Mouse (Mus musculus) frontal cortex, postnatal 10 days (tissue): ENCODE results near the gene Nsd1.

Source experiments
- DNase-seq, 2 experiments: peaks; one replicate each; pipeline ENCODE4 v3.0.0; 2022; ENCODE audit warnings: low spot score in 2 of 2, mixed read lengths in 1 of 2

The Nsd1 gene

DNA sequence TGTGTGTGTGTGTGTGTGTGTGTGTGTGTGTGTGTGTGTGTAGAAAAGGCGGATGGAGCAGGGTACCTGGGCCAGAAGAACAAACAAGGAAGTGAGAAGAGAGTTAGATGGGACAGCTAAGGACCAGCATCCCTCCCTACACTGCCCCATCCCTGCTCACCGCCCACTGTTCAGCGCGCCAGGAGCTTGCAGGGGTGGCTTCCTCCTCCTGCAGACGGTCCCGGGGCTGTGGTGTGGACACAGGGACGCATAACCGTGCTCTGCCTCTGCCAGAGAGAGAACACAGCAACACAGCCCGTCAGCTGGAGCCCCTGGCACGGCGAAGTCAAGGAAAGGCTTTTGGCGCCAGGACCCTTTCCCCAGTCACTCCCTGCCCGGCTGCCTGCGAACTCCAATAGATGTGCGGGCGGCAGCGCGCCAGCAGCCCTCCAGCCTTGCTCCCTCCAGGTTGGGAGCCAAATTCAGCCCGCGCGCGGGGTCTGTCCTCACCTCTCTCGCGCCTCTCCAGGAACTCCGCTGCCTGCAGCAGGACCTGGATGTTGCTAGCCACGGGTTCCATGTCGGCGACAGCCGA, 119.6 kb downstream of the Nsd1 start:
- no peak for DNase-seq

- peak; percentile 76 to 80 for DNase-seq
Observed at GRCm38 (mm10) chr13:55329683-55330566, 120.3 kb downstream of the Nsd1 start, which contains the start of gene Mxd3. Gene Mxd3, minus strand, starts transcription at chr13:55329823.

- no peak for DNase-seq
Observed at GRCm38 (mm10) chr13:55330567-55331400, 121.2 kb downstream of the Nsd1 start.

- no peak for DNase-seq
Observed at GRCm38 (mm10) chr13:55332331-55332730, 122.7 kb downstream of the Nsd1 start.

DNA sequence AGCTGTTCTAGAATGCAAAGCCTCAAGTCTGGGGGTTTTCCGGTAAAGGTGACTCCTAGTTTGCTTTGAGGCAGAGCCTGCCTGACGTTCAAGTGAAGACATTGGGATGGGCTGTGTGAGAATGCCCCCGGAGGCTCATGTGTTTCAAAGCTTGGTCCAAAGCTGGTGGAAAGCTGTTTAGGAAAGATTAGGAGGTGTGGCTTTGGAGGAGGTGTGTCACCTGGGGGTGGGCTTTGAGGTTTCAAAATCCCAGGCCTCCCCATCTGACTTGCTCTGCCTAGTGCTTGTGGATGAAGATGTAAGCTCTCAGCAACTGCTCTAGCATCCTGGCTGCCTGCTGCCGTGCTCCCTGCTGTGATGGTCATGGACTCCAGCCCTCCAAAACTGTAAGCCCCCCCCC, 126.1 kb downstream of the Nsd1 start:
- no peak for DNase-seq

GRCm38 (mm10) chr13:55337341-55337975, 127.9 kb downstream of the Nsd1 start:
- no peak for DNase-seq

- DNase-seq, result no peak
Observed at GRCm38 (mm10) chr13:55338131-55339054, 128.8 kb downstream of the Nsd1 start.

DNA sequence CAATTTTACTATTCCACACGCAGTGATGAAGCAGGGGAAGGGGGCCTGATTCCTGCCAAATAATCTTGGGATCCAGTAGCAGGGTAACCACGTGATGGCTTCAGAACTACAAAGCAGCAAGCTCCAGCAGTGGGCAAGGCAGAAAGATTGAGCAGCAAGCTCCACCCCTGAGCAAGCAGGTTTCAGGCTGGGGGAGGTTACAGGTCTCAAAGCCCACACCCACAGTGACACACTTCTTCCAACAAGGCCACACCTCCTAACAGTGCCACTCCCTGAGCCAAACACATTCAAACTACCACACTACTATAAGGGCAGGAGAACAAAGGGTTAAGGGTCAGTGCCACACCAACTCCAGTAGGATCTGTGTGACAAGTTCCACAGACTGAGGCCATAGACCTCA, 129.7 kb downstream of the Nsd1 start:
- no peak for DNase-seq

DNA sequence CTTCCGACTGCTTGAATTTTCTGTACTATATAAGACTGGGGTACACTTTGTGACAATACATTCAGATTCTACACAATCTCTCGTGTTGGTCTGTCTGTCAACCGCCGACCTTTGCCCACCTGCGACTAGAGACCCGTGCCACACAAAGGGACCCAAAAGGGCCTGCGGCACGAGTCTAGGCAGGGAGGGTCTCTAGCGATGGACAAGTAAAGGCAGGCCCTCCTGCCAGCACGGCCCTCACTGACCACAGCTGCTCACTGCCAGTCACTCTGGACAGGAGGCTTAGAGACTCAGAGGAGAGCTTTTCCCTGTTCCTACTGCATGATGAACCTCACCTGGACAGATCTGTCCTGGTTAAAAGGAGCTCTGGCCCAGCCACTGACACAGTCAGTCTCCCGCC, 132.9 kb downstream of the Nsd1 start:
- DNase-seq, result no peak

DNA sequence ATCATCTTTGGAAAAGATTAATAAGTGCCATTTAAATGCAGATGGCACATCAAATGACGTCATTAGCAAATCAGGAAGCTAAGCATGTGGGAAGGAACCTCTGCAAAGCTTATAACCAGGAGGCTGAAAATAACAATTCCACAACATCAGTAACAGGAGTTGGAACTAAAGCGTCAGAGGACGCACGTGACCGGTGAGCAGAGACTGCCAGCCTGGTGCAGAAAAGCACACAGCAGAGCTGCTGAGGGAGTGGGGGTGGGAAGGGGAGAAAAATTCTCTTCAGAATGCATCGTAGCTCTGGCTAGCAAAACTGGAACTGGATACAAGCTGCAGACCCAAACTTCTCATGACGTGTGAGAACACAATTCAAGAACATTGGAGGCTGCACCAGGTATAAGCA, 134.7 kb downstream of the Nsd1 start:
- DNase-seq, result no peak

GRCm38 (mm10) chr13:55346745-55347144, 137.2 kb downstream of the Nsd1 start:
- no peak for DNase-seq

DNA sequence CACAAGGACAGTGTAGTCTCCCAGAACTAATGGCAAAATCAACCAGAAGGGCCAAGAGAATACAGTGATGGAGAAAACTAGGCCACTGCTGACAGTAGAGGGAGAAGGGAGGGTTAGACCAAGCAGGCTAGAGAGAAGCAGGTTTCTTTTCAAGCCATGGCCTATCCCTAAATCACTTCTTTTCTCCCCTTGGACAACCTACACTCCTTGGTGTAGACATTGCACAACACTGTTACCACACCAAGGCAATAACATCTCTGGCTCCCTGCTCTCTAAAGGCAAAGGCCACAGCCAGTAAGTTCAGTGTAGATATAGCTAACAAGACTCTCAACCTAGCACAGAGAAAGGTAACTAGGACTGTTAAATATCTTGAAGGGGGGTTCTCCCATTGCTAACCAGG, 151.6 kb downstream of the Nsd1 start:
- no peak for DNase-seq

- no peak for DNase-seq
Observed at GRCm38 (mm10) chr13:55361974-55362452, 152.4 kb downstream of the Nsd1 start.

DNA sequence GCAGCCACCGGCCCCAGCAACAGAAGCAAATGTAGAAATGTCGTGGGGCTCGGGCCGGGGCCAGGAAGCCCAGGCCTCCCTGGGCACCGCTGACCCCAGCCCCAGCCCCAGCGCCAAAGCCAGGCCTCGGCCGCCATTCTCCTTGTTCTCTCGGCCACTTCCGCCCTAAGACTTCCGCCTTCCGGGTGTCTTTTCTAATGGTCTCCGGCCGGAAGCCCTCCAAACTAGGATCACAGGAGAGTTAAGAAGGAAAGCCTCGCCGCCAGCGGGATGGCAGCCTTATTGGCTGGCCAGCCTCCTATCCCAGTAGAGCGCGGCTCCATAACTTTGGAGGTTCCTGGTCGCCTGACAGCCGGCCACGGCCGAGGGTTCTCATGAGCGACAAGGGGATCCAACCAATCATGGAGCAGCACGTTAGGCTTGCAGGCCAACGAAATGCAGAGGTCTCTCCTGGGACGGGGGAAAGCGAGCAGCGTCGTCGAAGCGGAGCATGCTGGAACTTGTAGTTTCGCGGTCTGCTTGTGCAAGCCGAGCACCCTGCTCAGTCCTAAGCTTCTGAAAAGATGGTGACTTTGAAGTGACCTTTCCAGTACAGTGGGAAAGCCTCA, 153.0 kb downstream of the Nsd1 start, which contains the start of gene Lman2:
Gene Lman2, minus strand, starts transcription at position 331 of the 608 bp plus-strand sequence.
- peak; percentile 97 to 98 for DNase-seq
